Mouse (Mus musculus) heart, postnatal 36 days (tissue): ENCODE results near the gene A830031A19Rik. TPM values are rescaled to one million over a fixed set of nuclear protein-coding genes. Genes with fewer than 3 reads are reported as not detected.

Experiments
- DNase-seq, 2 experiments: peaks; one replicate each; pipeline ENCODE4 v3.0.0; 2021 to 2022
- intact Hi-C: fragments of 180-260 bp; cut with DNase I; formaldehyde crosslinking; loops from one replicate; pipeline ENCODE4 v1.15.1; 2025
- total RNA-seq, 2 experiments: library from RNA; stranded (reverse); gene quantifications; 2 replicates each; pipeline ENCODE4 v1.2.3; 2021

The A830031A19Rik gene
- not detected for total RNA-seq

GRCm38 (mm10) chr11:24074634-24075104, at the start of gene A830031A19Rik:
A830031A19Rik (minus strand) TSS chr11:24075054.
- DNase-seq = no peak
- intact Hi-C loops = no loop called here

- DNase-seq = no peak
- intact Hi-C loops = no loop called here
Measured at GRCm38 (mm10) chr11:24123991-24124390, 49.1 kb upstream of the A830031A19Rik start.

GRCm38 (mm10) chr11:24122899-24123298, 48.0 kb upstream of the A830031A19Rik start:
- no peak for DNase-seq
- intact Hi-C loops = no loop called here

- intact Hi-C loops = no loop called here
- DNase-seq = no peak
Measured at GRCm38 (mm10) chr11:24121136-24121535, 46.3 kb upstream of the A830031A19Rik start.

GRCm38 (mm10) chr11:24116582-24117318, 41.9 kb upstream of the A830031A19Rik start:
- intact Hi-C loops = no loop called here
- DNase-seq = no peak

- DNase-seq = no peak
- intact Hi-C loops = no loop called here
Measured at GRCm38 (mm10) chr11:24116041-24116440, 41.2 kb upstream of the A830031A19Rik start.

GRCm38 (mm10) chr11:24115017-24115752, 40.3 kb upstream of the A830031A19Rik start:
- DNase-seq = no peak
- intact Hi-C loops = no loop called here

- no peak for DNase-seq
- intact Hi-C loops = no loop called here
Measured at GRCm38 (mm10) chr11:24111720-24112119, 36.9 kb upstream of the A830031A19Rik start.

- no peak for DNase-seq
- intact Hi-C loops = no loop called here
Measured at GRCm38 (mm10) chr11:24110113-24110512, 35.3 kb upstream of the A830031A19Rik start.

GRCm38 (mm10) chr11:24109388-24109787, 34.5 kb upstream of the A830031A19Rik start:
- intact Hi-C loops = no loop called here
- no peak for DNase-seq

GRCm38 (mm10) chr11:24108974-24109373, 34.1 kb upstream of the A830031A19Rik start:
- DNase-seq = no peak
- intact Hi-C loops = no loop called here

GRCm38 (mm10) chr11:24107414-24107813, 32.6 kb upstream of the A830031A19Rik start:
- no peak for DNase-seq
- intact Hi-C loops = no loop called here

- DNase-seq = no peak
- intact Hi-C loops = no loop called here
Measured at GRCm38 (mm10) chr11:24103128-24103742, 28.4 kb upstream of the A830031A19Rik start.

GRCm38 (mm10) chr11:24102372-24102771, 27.5 kb upstream of the A830031A19Rik start:
- intact Hi-C loops = no loop called here
- DNase-seq = no peak

GRCm38 (mm10) chr11:24101625-24102024, 26.8 kb upstream of the A830031A19Rik start:
- intact Hi-C loops = no loop called here
- DNase-seq = no peak

GRCm38 (mm10) chr11:24100449-24101070, 25.7 kb upstream of the A830031A19Rik start:
- DNase-seq = no peak
- intact Hi-C loops = no loop called here

GRCm38 (mm10) chr11:24099886-24100293, 25.0 kb upstream of the A830031A19Rik start:
- DNase-seq = no peak

GRCm38 (mm10) chr11:24099215-24099614, 24.4 kb upstream of the A830031A19Rik start:
- DNase-seq = no peak
- intact Hi-C loops = no loop called here

More at GRCm38 (mm10) chr11:24099886-24100293, 25.0 kb upstream of the A830031A19Rik start:
- intact Hi-C loops = no loop called here

- DNase-seq = no peak
- intact Hi-C loops = no loop called here
Measured at GRCm38 (mm10) chr11:24098662-24099061, 23.8 kb upstream of the A830031A19Rik start.

GRCm38 (mm10) chr11:24098069-24098468, 23.2 kb upstream of the A830031A19Rik start:
- DNase-seq = no peak
- intact Hi-C loops = no loop called here

- DNase-seq = no peak
- intact Hi-C loops = no loop called here
Measured at GRCm38 (mm10) chr11:24097026-24097425, 22.2 kb upstream of the A830031A19Rik start.
